Mouse (Mus musculus) thymus, adult 2 months (tissue): ENCODE data around the gene Lce3a.

Experiments
- CTCF ChIP-seq: fragments of 200-500 bp; IDR thresholded peaks from 2 replicates; pipeline ENCODE4 v1.5.1; 2012; ENCODE audit warnings: mild to moderate bottlenecking, control low read depth, low read length, moderate library complexity, borderline replicate concordance; ENCODE audit not compliant: control insufficient read depth, poor library complexity, insufficient read depth; ENCODE audit errors: extremely low read depth
- POLR2A ChIP-seq: fragments of 200-500 bp; IDR thresholded peaks from 2 replicates; pipeline ENCODE4 v1.6.1; 2012; ENCODE audit warnings: mild to moderate bottlenecking, low read length, control low read depth, moderate library complexity; ENCODE audit not compliant: control insufficient read depth, poor library complexity, insufficient read depth; ENCODE audit errors: extremely low read depth

DNA sequence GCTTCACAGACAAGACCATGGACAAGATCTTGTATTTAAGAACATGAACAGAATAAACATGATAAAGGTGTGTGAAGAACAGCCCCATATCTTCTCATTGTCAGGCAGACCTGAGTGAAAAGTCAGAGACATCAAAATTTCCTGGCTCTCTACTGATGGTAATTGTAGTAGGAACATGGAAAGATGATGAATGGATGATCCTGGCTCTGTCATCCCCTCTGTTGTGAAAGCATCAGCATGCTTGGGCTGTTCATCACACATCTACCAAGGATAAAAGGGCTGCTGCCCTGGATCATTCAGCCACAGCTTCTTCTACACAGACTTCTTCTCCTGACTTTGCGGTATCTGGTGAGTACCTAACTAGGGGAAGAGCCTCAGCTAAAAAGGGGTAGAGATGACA lies 31.1 kb upstream of the Lce3a start, which contains the start of gene Lce3d:
- TF ChIP-seq POLR2A (no peak), CTCF (no peak)
